Mouse (Mus musculus) heart, embryonic 11.5 days (tissue): ENCODE measurements at regions not wholly inside any gene's neighbourhood (a gene's known extent, or its start where the extent isn't known, plus 50 kb on each side); places are given as distances from the start of the nearest gene placed in this dataset.
A peak's percentile ranks its signal among the peaks of the same experiment; 100 is the strongest.

ENCODE experiments used
- ATAC-seq: fragments of 200-750 bp; cut with Nextera tagmentation; replicated peaks from 2 replicates; pipeline ENCODE4 v1.8.0; 2017; ENCODE audit warnings: moderate library complexity; ENCODE audit not compliant: insufficient number of reproducible peaks, low FRiP score, low TSS enrichment
- H3K27ac ChIP-seq: fragments of 300-500 bp; sonication (generic); 2 replicates; pipeline ENCODE4 v1.5.1; 2014; ENCODE audit warnings: mild to moderate bottlenecking, low read depth, low read length
- H3K27me3 ChIP-seq: fragments of 300-500 bp; sonication (generic); 2 replicates; pipeline ENCODE4 v1.6.1; 2014; ENCODE audit warnings: mild to moderate bottlenecking, low read length, mixed read lengths; ENCODE audit not compliant: control insufficient read depth, insufficient read depth
- H3K36me3 ChIP-seq: fragments of 300-500 bp; sonication (generic); 2 replicates; pipeline ENCODE4 v1.6.1; 2014; ENCODE audit warnings: mild to moderate bottlenecking, low read length, moderate library complexity, mixed read lengths; ENCODE audit not compliant: control insufficient read depth, insufficient read depth
- H3K4me1 ChIP-seq: fragments of 300-500 bp; sonication (generic); 2 replicates; pipeline ENCODE4 v1.6.1; 2014; ENCODE audit warnings: low read length; ENCODE audit not compliant: control insufficient read depth, insufficient read depth
- H3K4me2 ChIP-seq: fragments of 300-500 bp; sonication (generic); 2 replicates; pipeline ENCODE4 v1.6.1; 2014; ENCODE audit warnings: mild to moderate bottlenecking, moderate library complexity
- H3K4me3 ChIP-seq: fragments of 300-500 bp; sonication (generic); 2 replicates; pipeline ENCODE4 v1.5.1; 2014; ENCODE audit warnings: low read depth, low read length
- H3K9ac ChIP-seq: fragments of 300-500 bp; sonication (generic); 2 replicates; pipeline ENCODE4 v1.6.1; 2014; ENCODE audit warnings: mild to moderate bottlenecking, low read depth, low read length, moderate library complexity
- H3K9me3 ChIP-seq: fragments of 300-500 bp; sonication (generic); replicated peaks from 2 replicates; pipeline ENCODE4 v1.6.1; 2016; ENCODE audit warnings: low read length; ENCODE audit not compliant: control insufficient read depth
- WGBS: fragments of 180-500 bp; shearing (Covaris S2); extraction: QIAGEN DNeasy Blood & Tissue Kit; methylation state at CpG from one replicate; pipeline ENCODE4 v1.1.7; 2014; ENCODE audit not compliant: insufficient replicate concordance; 5-methylcytosine and 5-hydroxymethylcytosine counted together

DNA sequence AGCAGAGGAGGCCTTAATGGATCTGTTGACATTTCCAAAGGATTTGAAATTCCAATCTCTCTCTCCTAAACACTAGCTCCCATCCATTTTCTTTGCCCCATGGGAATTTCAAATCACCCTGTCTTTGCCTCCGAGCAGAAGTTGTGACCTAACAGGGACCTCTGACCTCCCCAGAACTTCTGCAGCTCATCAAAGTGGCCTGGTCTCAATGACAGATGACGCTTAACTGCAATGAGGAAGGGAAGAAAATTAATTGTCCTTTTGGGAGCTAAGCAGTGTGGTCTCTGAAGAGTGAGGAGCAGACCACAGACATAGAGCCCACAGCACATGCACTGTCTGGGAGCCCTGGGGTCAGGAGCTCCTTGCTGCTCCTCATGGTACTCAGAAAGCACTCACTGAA is 155.3 kb downstream of the Tox3 start:
- no peak for ATAC-seq
- Histone ChIP-seq H3K27ac (no peak overlapping the region), H3K27me3 (no peaks in the 10 kb centered on the region), H3K4me1 (no peaks in the 10 kb centered on the region), H3K4me2 (no peak overlapping the region), H3K4me3 (no peak overlapping the region), H3K36me3 (no peaks in the 10 kb centered on the region), H3K9me3 (no peaks in the 10 kb centered on the region), H3K9ac (no peak overlapping the region)
- WGBS: 25% methylated on average over 2 of the region's 2 CpGs

DNA sequence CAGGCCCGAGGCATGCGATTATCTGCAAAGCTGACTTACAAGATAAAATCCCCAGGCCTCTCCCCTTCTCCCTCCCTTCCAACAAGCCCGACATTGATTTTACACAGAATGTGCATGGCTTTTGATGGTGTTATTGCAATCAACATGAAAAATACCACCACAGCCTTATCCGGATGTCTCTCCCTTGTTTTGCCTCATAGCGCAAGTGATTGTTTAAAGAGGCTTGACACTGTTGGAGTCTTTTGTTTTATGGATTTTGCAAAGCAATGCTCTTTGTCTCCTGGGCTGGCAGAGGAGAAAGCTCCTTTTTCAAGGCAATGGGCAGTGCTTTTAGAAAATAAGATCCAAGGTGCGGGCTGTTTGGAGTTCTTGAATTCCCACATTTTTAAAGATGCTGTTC is 165.3 kb downstream of the Tox3 start:
- WGBS: 44% methylated on average over 6 of the region's 6 CpGs
- ATAC-seq: no peak
- no peak overlapping the region for H3K4me3 ChIP-seq
- no peak overlapping the region for H3K4me2 ChIP-seq
- no peaks in the 10 kb centered on the region for H3K9me3 ChIP-seq
- H3K9ac ChIP-seq: no peak overlapping the region
- no peaks in the 10 kb centered on the region for H3K4me1 ChIP-seq
- H3K27me3 ChIP-seq: no peaks in the 10 kb centered on the region
- H3K36me3 ChIP-seq: no peaks in the 10 kb centered on the region
- H3K27ac ChIP-seq: no peak overlapping the region

DNA sequence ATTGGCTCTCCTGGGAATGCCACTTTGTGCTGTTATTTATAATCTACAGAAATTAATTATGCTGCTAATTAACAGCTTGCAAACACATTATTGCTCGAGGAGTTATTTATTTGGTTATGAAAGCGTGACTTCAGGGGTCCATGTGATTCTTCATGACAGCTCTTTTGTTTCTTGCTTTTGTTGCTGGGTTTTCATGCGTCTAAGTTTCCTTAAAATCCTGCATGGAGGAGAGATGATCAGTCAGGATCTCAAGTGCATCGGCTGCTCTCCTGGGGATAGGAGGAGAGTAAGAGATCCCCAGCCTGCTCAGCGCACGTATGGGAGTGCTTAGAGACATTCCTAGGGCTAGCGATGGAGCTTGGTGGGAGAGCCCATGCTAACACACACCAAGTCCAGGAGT is 171.4 kb downstream of the Tox3 start:
- no peak for ATAC-seq
- no peaks in the 10 kb centered on the region for H3K9me3 ChIP-seq
- no peak overlapping the region for H3K4me3 ChIP-seq
- H3K27ac ChIP-seq: no peak overlapping the region
- no peak overlapping the region for H3K9ac ChIP-seq
- H3K4me1 ChIP-seq: no peaks in the 10 kb centered on the region
- no peaks in the 10 kb centered on the region for H3K27me3 ChIP-seq
- 69% methylated on average over 7 of the region's 7 CpGs for WGBS
- no peaks in the 10 kb centered on the region for H3K36me3 ChIP-seq
- no peak overlapping the region for H3K4me2 ChIP-seq

DNA sequence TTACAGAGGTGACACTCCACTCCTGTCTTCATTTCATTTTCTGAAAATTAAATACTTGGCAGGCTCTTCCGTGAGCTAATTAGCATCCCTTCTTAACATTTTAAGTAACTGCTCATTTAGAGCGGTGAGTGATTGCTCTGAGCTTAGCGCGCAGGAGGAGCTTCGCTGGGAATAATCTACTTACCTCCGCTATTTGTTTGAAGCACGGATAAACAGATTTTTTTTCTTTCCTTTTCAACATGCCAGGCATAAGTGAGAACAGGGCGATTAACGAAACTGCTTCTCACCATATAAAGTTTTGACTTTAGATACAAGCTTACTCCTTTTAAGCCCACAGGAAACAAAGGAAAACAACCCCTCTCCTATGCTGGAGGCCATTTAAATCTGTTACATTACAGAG is 171.8 kb downstream of the Tox3 start:
- H3K4me1 ChIP-seq: no peaks in the 10 kb centered on the region
- no peak for ATAC-seq
- WGBS: 38% methylated on average over 9 of the region's 9 CpGs
- H3K36me3 ChIP-seq: no peaks in the 10 kb centered on the region
- H3K9ac ChIP-seq: no peak overlapping the region
- no peak overlapping the region for H3K27ac ChIP-seq
- no peaks in the 10 kb centered on the region for H3K9me3 ChIP-seq
- H3K4me3 ChIP-seq: no peak overlapping the region
- no peak overlapping the region; the same call in 1 of the 2 replicates for H3K4me2 ChIP-seq
- H3K27me3 ChIP-seq: no peaks in the 10 kb centered on the region

DNA sequence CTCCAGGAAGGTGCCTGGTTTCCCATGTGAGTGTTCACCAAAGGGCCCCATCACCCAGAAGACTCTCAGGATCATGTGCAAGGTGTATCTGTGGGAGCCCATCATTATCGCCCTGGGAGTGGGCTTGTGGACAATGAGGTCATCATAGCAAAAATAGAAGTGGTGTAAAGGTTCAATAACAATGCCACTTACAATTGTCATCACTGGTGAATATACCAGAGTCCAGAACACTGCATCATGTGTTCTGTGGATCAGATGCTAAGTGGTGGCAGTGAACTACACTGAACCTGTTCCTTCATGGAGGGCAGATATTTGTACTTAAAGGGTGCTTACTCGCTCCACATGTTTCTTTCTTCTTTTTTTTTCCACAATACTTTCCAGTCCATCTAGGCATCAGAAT is 181.5 kb downstream of the Tox3 start:
- Histone ChIP-seq H3K4me1 (no peaks in the 10 kb centered on the region), H3K27me3 (no peaks in the 10 kb centered on the region), H3K4me3 (no peak overlapping the region), H3K27ac (peak overlapping the region; percentile 46; the same call in 1 of the 2 replicates), H3K4me2 (no peak overlapping the region), H3K9ac (no peak overlapping the region), H3K9me3 (no peaks in the 10 kb centered on the region), H3K36me3 (no peaks in the 10 kb centered on the region)
- ATAC-seq: 0 out of 2 replicates have a peak, but pooled peaks have one; percentile 26
- WGBS: 53% methylated on average over 2 of the region's 2 CpGs

DNA sequence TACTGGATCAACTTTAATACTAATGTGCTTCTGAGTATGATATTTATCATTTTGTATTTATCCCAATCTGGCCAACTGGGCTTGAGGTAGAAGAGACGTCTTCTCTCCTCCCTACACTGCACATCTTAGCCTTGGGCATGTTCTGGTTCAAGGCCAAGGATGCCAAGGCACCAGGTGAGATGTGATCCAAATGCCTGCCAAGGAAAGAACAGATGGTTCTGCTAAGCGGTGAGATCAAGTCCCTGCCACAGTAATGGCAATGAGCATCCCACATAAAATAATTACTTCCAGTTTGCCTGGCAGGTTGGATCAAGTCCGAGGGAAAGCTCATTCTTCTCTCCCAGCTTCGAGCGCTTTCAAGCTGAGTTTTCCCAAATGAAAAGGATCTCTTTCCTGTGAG is 196.7 kb downstream of the Tox3 start:
- Histone ChIP-seq H3K9me3 (no peaks in the 10 kb centered on the region), H3K27ac (no peak overlapping the region), H3K4me3 (no peak overlapping the region), H3K27me3 (no peaks in the 10 kb centered on the region), H3K4me2 (no peak overlapping the region), H3K9ac (no peak overlapping the region), H3K4me1 (no peaks in the 10 kb centered on the region), H3K36me3 (no peaks in the 10 kb centered on the region)
- ATAC-seq: no peak
- 84% methylated on average over 5 of the region's 5 CpGs for WGBS

DNA sequence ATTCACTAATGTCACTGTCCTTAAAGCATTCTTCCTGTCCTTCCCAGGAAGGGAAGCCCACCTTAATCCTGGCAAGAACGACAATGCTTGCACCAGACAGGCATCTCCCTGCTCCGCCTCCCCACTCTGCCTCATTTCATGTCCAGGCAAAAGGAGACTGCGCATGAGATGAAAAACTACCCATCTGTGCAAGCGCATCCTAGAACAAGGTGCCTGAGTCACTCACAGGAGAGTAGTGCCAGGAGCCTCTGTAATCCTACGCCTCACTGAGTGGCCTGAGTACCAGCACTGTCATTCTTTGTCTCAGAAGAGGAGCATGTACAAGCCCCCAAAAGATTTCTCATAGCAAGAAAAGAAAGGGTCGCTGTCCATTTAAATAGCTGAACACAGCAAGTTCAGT is 198.2 kb downstream of the Tox3 start:
- no peak overlapping the region for H3K27ac ChIP-seq
- 69% methylated on average over 6 of the region's 6 CpGs for WGBS
- no peak for ATAC-seq
- H3K9ac ChIP-seq: no peak overlapping the region
- H3K4me1 ChIP-seq: no peaks in the 10 kb centered on the region
- H3K9me3 ChIP-seq: no peaks in the 10 kb centered on the region
- no peaks in the 10 kb centered on the region for H3K36me3 ChIP-seq
- H3K4me2 ChIP-seq: no peak overlapping the region
- H3K4me3 ChIP-seq: no peak overlapping the region
- H3K27me3 ChIP-seq: no peaks in the 10 kb centered on the region

DNA sequence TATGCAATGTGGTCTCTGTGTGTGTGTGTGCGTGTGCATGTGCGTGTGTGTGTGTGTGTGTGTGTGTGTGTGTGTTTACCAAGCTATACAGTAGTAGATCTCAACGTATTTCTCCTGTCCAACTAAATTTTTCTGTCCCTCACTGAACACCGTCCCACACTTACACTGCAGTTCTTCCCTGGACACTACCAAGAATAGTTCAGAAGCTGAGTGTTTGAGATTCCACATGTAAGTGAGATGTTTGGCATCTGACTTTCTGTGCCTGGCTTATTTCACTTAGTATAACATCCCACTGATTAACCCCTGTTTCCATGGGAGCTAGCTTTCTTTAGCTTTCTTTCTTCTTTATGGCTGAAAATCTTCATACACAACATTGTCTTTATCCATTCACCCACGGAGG is 213.5 kb downstream of the Tox3 start:
- no peaks in the 10 kb centered on the region for H3K36me3 ChIP-seq
- WGBS: 54% methylated on average over 5 of the region's 5 CpGs
- H3K27ac ChIP-seq: 0 out of 2 replicates have a peak overlapping the region, but pooled peaks have one; percentile 41
- no peak overlapping the region for H3K4me3 ChIP-seq
- no peak overlapping the region for H3K4me2 ChIP-seq
- no peaks in the 10 kb centered on the region for H3K27me3 ChIP-seq
- H3K4me1 ChIP-seq: 0 out of 2 replicates have a peak, but pooled peaks cover 2% of the 10 kb centered on the region
- H3K9me3 ChIP-seq: no peaks in the 10 kb centered on the region
- no peak for ATAC-seq
- H3K9ac ChIP-seq: no peak overlapping the region

DNA sequence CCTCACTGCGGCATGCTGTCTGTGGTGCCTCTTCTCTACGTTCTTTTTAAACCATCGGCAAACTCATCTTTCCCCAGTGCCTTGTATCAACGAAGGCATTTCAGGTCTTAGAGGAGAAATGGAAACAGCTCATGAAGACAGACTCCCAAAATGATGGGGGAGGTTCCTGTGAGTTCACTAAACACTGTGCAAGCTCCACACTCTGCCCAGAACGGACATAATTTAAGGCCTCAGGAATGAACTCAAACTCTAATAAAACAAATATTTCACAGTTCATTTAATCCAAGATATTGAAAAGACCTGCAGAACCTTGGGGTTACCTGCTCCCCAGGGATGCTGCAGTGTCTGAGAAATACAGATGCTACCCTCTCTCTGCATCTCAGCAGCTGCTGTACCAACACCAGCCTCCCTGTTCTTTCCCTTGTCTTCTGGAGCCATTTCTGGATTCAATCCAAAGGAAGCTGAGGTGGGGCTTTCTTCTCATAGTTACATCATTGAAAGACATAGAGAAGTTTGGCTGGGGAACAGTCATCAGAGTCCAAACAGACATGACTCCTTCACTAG is 217.4 kb downstream of the Tox3 start:
- no peak overlapping the region for H3K27ac ChIP-seq
- WGBS: 81% methylated on average over 5 of the region's 5 CpGs
- no peak overlapping the region for H3K4me3 ChIP-seq
- no peak overlapping the region for H3K4me2 ChIP-seq
- H3K4me1 ChIP-seq: 0 out of 2 replicates have a peak, but pooled peaks cover 2% of the 10 kb centered on the region
- H3K9me3 ChIP-seq: no peaks in the 10 kb centered on the region
- no peak overlapping the region for H3K9ac ChIP-seq
- no peak for ATAC-seq
- no peaks in the 10 kb centered on the region for H3K27me3 ChIP-seq
- no peaks in the 10 kb centered on the region for H3K36me3 ChIP-seq
